Mouse (Mus musculus): Measurements from ENCODE around the gene Otos.

The Otos gene

DNA sequence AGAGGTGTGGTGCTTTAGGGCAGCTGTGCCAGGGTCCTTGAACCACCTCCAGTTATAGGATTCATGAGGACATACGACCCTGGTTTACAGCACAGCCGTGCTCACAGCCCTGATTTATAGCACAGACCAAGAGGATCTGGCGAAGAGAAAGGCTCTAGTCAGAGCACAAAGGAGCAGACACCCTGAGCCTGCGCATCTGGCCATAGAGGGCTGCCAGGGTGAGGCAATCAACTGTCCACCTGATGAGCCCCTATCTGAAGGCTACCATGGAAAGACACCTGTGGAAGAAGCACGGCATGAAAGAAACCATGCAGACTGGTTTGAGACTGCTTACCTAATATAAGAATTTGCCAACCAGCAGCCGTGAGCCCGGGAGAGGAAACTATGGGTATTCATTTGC lies 2.0 kb downstream of the Otos start:
- no peak for DNase-seq (ENCODE audit: low spot score)

DNA sequence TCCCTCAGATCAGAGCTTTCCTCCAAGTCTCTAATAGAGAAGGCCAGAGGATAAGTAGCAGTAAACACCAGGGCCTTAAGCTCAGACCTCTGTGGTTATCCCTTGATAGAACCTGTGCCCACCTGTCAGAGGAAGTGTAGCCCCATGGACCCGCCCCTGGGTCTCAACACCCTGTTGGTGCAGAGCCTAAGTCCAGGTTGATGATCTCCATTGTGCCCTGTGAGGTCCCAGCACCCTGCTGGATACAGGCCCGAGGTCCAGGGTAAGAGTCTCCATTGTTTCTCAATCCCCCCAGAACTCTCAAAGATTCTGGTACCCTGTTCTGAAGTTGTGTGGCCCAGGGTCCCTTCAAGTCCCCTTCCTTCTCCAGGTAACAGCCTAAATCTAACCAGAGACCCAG lies 2.5 kb downstream of the Otos start:
- DNase-seq (ENCODE audit: low spot score), result no peak

GRCm38 (mm10) chr1:92644916-92645315 lies 3.7 kb downstream of the Otos start:
- DNase-seq (ENCODE audit: low spot score), result no peak

DNA sequence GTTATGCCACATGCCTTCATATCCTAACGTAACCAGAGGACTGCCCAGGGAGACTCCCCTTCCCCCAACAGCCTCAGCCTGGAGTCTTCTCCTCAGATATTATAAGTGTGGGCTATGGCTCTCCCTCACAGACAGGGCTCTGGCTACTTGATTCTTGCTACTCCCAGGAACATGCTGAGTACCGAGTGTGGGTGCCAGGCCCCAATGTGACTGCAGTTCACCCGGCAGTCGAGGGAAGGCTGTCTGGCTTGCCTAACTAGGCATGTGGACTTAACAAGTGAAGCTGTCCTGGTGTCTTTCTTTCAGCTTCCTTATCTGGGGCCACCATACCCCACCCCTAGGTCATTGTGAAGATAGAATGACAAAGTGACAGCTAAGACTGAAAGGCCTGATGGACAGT lies 5.0 kb downstream of the Otos start:
- DNase-seq (ENCODE audit: low spot score), result no peak

DNA sequence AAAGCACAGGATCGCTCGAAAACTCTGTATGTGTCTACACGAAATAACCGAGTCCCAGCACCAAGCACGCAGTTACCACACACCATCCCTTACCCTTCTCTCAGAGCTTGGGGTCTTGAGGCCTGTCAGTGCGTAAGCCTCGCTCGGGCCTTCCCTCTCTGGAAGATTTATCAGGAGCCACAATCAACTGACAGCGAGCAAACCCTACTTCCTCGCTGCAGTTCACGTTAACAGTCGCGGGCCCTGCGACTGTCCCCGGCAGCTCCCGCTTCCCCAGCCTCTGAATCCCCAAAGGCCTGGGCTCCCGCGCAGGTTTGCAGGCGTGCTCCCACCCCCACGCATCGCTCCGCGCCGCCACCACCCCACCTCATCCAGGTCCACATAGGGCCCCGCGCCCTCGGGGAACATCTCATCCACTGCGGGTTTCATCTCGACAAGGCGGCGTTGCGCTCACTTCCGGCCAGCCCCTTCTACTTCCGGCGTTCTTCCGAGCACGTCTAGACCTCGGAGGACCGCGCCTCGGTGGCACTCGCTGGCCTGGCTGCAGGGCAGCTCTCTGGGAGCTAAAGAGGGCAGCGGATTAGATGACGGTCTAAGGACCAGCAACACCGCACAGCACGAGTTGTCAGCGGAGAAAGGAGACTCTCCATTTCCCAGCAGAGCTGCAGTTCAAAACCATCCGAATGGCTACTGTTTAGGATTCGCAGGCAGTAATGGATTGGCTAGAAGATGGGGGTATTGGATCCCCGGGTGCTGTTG lies 6.9 kb downstream of the Otos start, which contains the start of gene Cops9:
Cops9 (minus strand) TSS at position 472 of the 759 bp plus-strand sequence.
- peak; percentile 89 for DNase-seq (ENCODE audit: low spot score)

- DNase-seq (ENCODE audit: low spot score), result no peak
Measured at GRCm38 (mm10) chr1:92640393-92640792, 8.2 kb downstream of the Otos start.

- DNase-seq (ENCODE audit: low spot score), result no peak
Measured at GRCm38 (mm10) chr1:92638736-92639135, 9.9 kb downstream of the Otos start.

DNA sequence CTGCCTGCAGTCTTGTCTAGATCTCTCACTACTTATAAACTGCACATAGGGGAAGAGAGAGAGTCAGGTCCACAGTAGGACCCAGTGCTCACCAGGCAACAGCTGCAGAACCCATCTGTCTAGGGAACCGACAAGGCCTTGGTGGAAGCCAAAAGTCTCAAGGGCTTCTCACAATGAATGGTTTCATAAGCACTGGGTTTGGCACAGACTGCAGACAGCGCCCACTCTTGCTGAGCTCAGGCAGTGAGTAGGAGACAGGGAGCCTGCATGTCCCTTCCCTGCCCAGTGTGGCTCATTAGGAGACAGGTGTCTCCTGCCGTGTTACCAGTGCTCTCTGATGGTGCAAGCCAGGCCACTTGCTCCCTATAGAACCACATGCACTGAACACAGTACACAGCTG lies 10.5 kb downstream of the Otos start:
- no peak for DNase-seq (ENCODE audit: low spot score)

GRCm38 (mm10) chr1:92637501-92638172 lies 11.0 kb downstream of the Otos start:
- no peak for DNase-seq (ENCODE audit: low spot score)

GRCm38 (mm10) chr1:92636676-92637075 lies 12.0 kb downstream of the Otos start:
- DNase-seq (ENCODE audit: low spot score), result no peak

GRCm38 (mm10) chr1:92636015-92636414 lies 12.6 kb downstream of the Otos start:
- no peak for DNase-seq (ENCODE audit: low spot score)

GRCm38 (mm10) chr1:92634976-92635599 lies 13.6 kb downstream of the Otos start:
- DNase-seq (ENCODE audit: low spot score), result no peak

DNA sequence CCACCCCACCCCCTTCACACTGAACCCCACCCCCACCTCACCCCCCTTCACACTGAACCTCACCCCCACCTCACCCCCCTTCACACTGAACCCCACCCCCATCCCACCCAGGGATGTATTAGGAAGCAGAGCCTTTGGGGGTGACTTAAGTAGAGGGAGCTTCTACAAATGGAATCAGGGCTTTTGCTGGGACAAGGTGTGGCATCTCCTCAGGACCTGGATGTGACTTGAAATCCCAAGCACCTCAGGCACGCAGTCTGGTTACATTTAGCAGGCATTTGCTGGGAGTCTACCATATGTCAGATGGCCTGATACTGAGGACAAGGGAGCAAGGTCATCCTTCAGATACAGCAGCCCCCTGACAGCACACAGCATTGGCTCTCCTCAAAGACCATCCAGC lies 14.1 kb downstream of the Otos start:
- DNase-seq (ENCODE audit: low spot score), result no peak

GRCm38 (mm10) chr1:92633726-92634125 lies 14.9 kb downstream of the Otos start:
- no peak for DNase-seq (ENCODE audit: low spot score)

- DNase-seq (ENCODE audit: low spot score), result no peak
Measured at GRCm38 (mm10) chr1:92632948-92633347, 15.7 kb downstream of the Otos start.

GRCm38 (mm10) chr1:92632196-92632595 lies 16.4 kb downstream of the Otos start:
- no peak for DNase-seq (ENCODE audit: low spot score)

GRCm38 (mm10) chr1:92628227-92628626 lies 20.4 kb downstream of the Otos start:
- DNase-seq (ENCODE audit: low spot score), result no peak

DNA sequence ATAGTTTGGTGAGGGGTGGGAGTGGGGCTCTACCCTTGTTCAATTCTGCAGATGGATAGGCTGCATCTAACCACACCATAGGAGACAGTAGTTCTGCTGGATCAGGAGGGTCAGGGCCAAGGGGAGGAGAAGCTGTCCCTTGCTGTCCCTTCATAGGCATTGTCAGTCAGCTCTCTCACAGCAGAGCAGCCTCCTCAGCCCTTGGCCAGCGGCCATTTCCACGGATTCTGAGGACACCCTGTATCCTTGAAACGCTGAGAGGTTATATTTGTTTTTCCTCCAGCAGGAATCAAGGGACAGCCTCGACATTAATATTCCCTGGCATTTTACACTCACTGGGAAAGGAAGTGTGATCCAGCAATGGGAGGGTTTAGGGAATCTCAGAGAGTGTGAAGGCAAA lies 30.3 kb downstream of the Otos start:
- no peak for DNase-seq (ENCODE audit: low spot score)

DNA sequence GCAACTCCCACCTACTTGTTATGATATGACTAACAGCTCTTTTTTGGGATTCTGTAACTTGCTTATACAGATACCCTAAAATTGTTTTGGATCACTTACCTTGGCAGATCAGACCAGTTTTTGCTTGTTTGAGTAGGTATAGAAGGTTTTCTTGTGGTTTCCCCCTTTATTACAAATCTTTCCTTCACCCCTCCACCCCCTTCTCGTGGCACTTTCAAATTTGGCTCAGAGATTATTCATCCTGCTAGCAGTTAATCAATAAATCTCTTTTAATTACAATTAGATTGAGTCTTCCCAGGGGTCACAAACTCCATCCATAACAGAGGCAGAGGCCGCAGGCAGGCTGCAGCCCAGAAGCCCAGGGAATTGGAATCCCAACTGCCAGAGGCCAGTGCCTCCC lies 31.2 kb downstream of the Otos start, which contains the start of gene Olfr12:
Olfr12 (plus strand) TSS at position 301 of the 400 bp plus-strand sequence.
- no peak for DNase-seq (ENCODE audit: low spot score)

DNA sequence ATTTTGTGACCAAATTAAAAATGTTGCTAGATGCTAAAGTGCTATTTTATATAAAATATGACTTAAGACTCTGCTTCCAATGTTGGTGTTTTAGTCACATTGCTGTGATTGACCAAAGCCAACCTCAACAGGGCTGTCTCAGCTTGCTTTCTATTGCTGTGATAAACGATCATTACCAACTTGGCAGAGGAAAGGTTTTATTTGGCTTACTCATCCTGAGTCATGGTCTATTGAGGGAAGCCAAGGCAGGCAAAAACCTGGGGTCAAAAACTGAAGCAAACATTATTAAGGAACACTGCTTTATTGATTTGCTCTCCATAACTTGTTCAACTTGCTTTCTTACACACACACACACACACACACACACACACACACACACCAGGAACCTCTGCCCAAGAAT lies 32.6 kb downstream of the Otos start:
- DNase-seq (ENCODE audit: low spot score), result peak; percentile 25

DNA sequence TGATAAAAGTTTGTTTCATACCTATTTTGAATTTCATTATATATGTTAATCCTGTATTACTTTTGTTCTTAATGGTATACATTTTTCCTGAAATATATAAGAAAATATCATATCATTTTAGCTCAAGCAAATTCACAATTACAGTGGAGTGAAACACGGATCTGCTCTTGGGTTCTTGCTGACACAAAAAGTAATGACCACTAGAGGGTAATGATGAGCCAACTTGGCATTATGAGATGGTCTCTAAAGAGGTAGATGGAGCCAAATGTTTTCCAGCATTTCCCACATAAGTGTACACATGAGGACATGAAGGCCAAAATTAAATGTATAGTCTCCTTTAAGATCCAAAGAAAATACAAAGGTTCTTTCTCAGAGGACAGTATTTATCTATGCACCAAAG lies 34.1 kb downstream of the Otos start:
- peak; percentile 56 for DNase-seq (ENCODE audit: low spot score)

- DNase-seq (ENCODE audit: low spot score), result no peak
Measured at GRCm38 (mm10) chr1:92613175-92613574, 35.5 kb downstream of the Otos start.

DNA sequence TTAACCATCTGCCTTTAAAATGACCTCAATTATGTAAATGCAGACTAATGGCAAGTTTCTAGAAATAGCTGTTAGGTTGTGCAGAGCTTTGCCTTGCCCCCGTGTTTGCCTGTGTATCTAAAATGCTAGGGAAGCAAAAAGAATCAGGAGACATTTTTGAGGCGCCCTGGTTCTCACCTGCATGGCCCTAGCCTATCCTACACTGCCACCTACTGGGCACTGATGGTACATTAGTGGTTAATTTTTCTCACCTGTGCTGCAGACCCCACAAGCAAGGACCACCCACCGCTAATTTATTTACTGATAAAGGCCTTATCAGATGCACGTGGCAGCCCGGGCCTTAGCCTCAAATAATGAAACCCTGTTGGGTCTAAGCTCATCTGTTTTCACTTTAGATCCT lies 37.6 kb downstream of the Otos start:
- DNase-seq (ENCODE audit: low spot score), result peak; percentile 23

Data from adipocyte (in vitro differentiated cells).